In the genomic region with DNA sequence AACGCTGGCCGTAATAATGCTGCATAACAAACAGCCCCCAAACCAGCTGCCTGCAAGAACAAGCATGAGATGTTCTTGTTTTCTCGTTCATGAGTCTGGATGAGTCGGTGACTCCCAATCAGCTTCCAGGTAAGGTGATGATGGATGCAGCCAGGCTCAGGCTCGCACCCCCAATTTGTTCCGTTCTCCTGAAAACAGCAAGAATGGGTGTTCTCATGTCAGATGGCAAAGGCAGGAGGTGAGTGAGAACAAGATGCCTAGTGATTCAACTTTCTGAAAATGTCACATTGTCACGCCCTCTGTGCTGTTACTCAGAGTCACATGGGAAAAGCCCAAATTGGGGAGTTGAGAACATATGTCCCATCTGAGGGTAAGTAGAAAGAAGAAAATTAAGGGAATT, we compare ENCODE assay signal across 19 mouse cellular contexts. TPM values are rescaled to one million over a fixed set of nuclear protein-coding genes. Genes with fewer than 3 reads are reported as not detected.
"Had no signal": no experiment of that assay in that cellular context is flagged by ENCODE, and none has a peak within 500 bp of the region (broad histone marks: within the 10 kb centered on the region; RNA-seq: fewer than 3 reads in every experiment).

No protein-coding gene starts in this region.

- H3K27ac ChIP-seq: midbrain, embryonic 10.5 days; midbrain, embryonic 12.5 days; neural tube, embryonic 13.5 days; neural tube, embryonic 15.5 days had no signal

- DNase-seq: lung, embryonic 14.5 days; lung, postnatal 10 days; lung, postnatal 4 days; midbrain, embryonic 14.5 days; retina, postnatal 1 day; right cerebral cortex, adult 18-20 months; right cerebral cortex, postnatal 25 days; right cerebral cortex, postnatal 4 days; spleen, adult 18-20 months; thymus, adult 18-20 months; thymus, postnatal 14 days; thymus, postnatal 36 days had no signal

- H3K4me3 ChIP-seq: midbrain, embryonic 10.5 days; midbrain, embryonic 12.5 days; myocyte; neural tube, embryonic 13.5 days; neural tube, embryonic 15.5 days had no signal

RNA-seq across cellular contexts. Expression of a gene that starts 10.4 kb away (rescaled TPM):
- total RNA-seq: megakaryocyte, adult 5-6 weeks; megakaryocyte-erythroid progenitor cell, adult 5-6 weeks had no signal

RNA-seq across cellular contexts. Expression of a gene that starts 37.7 kb away (rescaled TPM):
- total RNA-seq: megakaryocyte, adult 5-6 weeks; megakaryocyte-erythroid progenitor cell, adult 5-6 weeks had no signal
